Mouse (Mus musculus) myocyte (in vitro differentiated cells): Measurements from ENCODE around the gene Galnt13. TPM values are rescaled to one million over a fixed set of nuclear protein-coding genes. Genes with fewer than 3 reads are reported as not detected.

Source experiments
- H3K27me3 ChIP-seq: one replicate; pipeline ENCODE4 v1.6.1; 2011; ENCODE audit not compliant: control insufficient read depth, insufficient read depth, insufficient read length
- H3K36me3 ChIP-seq: one replicate; pipeline ENCODE4 v1.6.1; 2011; ENCODE audit not compliant: control insufficient read depth, insufficient read depth
- H3K4me2 ChIP-seq: one replicate; pipeline ENCODE4 v1.6.1; 2011; ENCODE audit warnings: low read depth, control low read depth
- H3K4me3 ChIP-seq: one replicate; pipeline ENCODE4 v1.5.1; 2011; ENCODE audit warnings: mild to moderate bottlenecking, control low read depth, moderate library complexity
- H3K79me2 ChIP-seq: one replicate; pipeline ENCODE4 v1.6.1; 2011; ENCODE audit not compliant: control insufficient read depth, insufficient read depth
- H3ac ChIP-seq: one replicate; pipeline ENCODE4 v1.6.1; 2011; ENCODE audit not compliant: control insufficient read depth, insufficient read length
- CEBPB ChIP-seq: IDR thresholded peaks from 2 replicates; pipeline ENCODE4 v1.6.1; 2011; ENCODE audit warnings: mild to moderate bottlenecking, moderate library complexity; ENCODE audit not compliant: poor library complexity, insufficient read depth, severe bottlenecking
- E2F4 ChIP-seq: IDR thresholded peaks from one replicate; pipeline ENCODE4 v1.6.1; 2011; ENCODE audit warnings: mild to moderate bottlenecking, control low read depth, moderate library complexity; ENCODE audit not compliant: insufficient read depth
- MAX ChIP-seq: IDR thresholded peaks from one replicate; pipeline ENCODE4 v1.6.1; 2011; ENCODE audit warnings: low read depth, mild to moderate bottlenecking, control low read depth
- MYOD1 ChIP-seq, 3 experiments: IDR thresholded peaks; one replicate each; pipeline ENCODE4 v1.6.1; 2011; ENCODE audit warnings: control low read depth in 2 of 3, low read depth in 2 of 3, mild to moderate bottlenecking in 2 of 3, moderate library complexity in 1 of 3; ENCODE audit not compliant: insufficient read length in 2 of 3, control insufficient read depth in 1 of 3
- MYOG ChIP-seq, 3 experiments: IDR thresholded peaks; one replicate each; pipeline ENCODE4 v1.6.1; 2011; ENCODE audit warnings: control low read depth in 2 of 3, low read depth in 2 of 3, mild to moderate bottlenecking in 2 of 3; ENCODE audit not compliant: insufficient read length in 2 of 3, control insufficient read depth in 1 of 3, insufficient read depth in 1 of 3
- POLR2A ChIP-seq: IDR thresholded peaks from one replicate; pipeline ENCODE4 v1.6.1; 2011; ENCODE audit warnings: low read depth, mild to moderate bottlenecking, control low read depth, moderate library complexity; ENCODE audit not compliant: insufficient read length
- POLR2AphosphoS2 ChIP-seq: IDR thresholded peaks from one replicate; pipeline ENCODE4 v1.6.1; 2011; ENCODE audit warnings: low read depth, control low read depth; ENCODE audit not compliant: insufficient read length
- REST ChIP-seq: IDR thresholded peaks from one replicate; pipeline ENCODE4 v1.6.1; 2011; ENCODE audit warnings: mild to moderate bottlenecking, control low read depth, moderate library complexity; ENCODE audit not compliant: insufficient read depth, insufficient read length
- SRF ChIP-seq: IDR thresholded peaks from one replicate; pipeline ENCODE4 v1.6.1; 2011; ENCODE audit warnings: low read depth; ENCODE audit not compliant: control insufficient read depth, insufficient read length
- TCF12 ChIP-seq: IDR thresholded peaks from one replicate; pipeline ENCODE4 v1.6.1; 2011; ENCODE audit warnings: mild to moderate bottlenecking, control low read depth; ENCODE audit not compliant: poor library complexity, insufficient read depth, severe bottlenecking
- TCF3 ChIP-seq: IDR thresholded peaks from one replicate; pipeline ENCODE4 v1.6.1; 2011; ENCODE audit warnings: low read depth, control low read depth; ENCODE audit not compliant: insufficient read length
- USF1 ChIP-seq: IDR thresholded peaks from one replicate; pipeline ENCODE4 v1.6.1; 2011; ENCODE audit warnings: low read depth, mild to moderate bottlenecking, control low read depth, moderate library complexity
- polyA plus RNA-seq: library from polyadenylated mRNA; unstranded; fragments of >200 nt; fragmentation: generic; extraction: Trizol; gene quantifications from one replicate; pipeline ENCODE4 v1.2.1, GENCODE M21; 2012; ENCODE audit warnings: missing spikeins

The Galnt13 gene
- polyA plus RNA-seq, 1 experiment = not detected

DNA sequence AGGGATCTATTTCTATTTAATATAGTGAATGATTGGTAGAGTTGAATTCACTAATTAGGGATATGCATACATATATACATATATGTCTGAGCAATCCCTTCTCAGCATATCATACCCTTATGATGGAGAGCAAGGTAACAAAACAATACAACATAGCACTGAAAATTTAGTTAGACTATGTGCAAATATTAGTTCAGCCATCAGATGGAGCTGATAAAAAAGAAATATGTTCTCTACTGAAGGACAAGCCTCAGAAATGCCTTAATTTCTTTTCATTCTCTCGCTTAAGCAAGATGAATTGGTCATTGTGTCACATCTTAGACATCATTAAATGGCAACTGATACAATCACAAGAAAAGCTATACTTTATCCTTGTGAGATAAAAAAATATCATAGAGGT is 663.0 kb downstream of the Galnt13 start:
- Histone ChIP-seq H3K36me3 (no peaks in the 10 kb centered on the region), H3K4me3 (no peak overlapping the region), H3K79me2 (no peaks in the 10 kb centered on the region), H3ac (no peak overlapping the region), H3K27me3 (no peaks in the 10 kb centered on the region), H3K4me2 (no peak overlapping the region)
- TF ChIP-seq SRF (no peak), POLR2AphosphoS2 (no peak), USF1 (no peak), TCF3 (no peak), E2F4 (no peak)

DNA sequence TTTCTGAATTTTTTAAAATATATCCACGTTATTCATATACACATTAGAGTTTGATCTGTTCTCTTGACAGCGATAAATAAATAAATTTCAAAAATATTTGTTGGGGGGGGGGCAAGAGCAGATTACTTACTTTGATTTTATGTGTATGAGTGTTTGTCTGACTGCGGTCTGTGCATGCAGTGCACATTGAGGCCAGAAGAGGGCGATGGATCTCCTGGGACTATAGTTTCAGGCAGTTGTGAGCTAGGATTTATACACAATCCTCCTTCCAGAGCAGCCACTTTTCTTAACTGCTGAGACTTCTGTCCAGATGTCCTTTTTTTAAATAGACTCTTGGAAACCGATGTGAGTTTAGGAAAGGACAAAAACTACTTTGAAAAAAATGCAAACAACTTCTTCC is 665.2 kb downstream of the Galnt13 start:
- Histone ChIP-seq H3K27me3 (no peaks in the 10 kb centered on the region), H3K4me2 (no peak overlapping the region), H3K36me3 (no peaks in the 10 kb centered on the region), H3ac (no peak overlapping the region), H3K79me2 (no peaks in the 10 kb centered on the region), H3K4me3 (no peak overlapping the region)
- no peak for TF ChIP-seq CEBPB
- TF ChIP-seq MYOD1 (IDR thresholded peaks at IDR 0.05; ENCODE audit: control insufficient read depth in 1 of 3, insufficient read length in 2 of 3, low read depth in 2 of 3) = no peak
- TF ChIP-seq USF1 = no peak
- no peak for TF ChIP-seq REST
- no peak for TF ChIP-seq POLR2A
- no peak for TF ChIP-seq MAX
- TF ChIP-seq POLR2AphosphoS2 = no peak
- no peak for TF ChIP-seq MYOG (IDR thresholded peaks at IDR 0.05; ENCODE audit: control insufficient read depth in 1 of 3, insufficient read depth in 1 of 3, insufficient read length in 2 of 3, low read depth in 2 of 3)
- no peak for TF ChIP-seq SRF
- TF ChIP-seq E2F4 = no peak

DNA sequence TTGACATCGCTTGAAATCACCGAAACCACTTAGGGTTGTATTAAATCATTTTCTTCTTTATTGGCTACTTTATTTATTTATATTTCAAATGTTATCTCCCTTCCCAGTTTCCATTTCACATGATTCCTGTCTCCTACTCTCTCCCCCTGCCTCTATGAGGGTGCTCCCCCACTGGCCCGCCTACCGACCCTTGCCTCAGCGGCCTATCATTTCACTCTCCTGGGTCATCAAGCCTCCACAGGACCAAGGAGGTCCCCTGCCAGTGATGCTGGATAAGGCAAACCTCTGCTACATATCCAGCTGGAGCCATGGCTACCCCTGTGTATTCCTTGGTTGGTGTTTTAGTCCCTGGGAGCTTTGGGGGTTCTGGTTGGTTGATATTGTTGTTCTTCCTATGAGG is 667.4 kb downstream of the Galnt13 start:
- Histone ChIP-seq H3K4me2 (no peak overlapping the region), H3K79me2 (no peaks in the 10 kb centered on the region), H3K4me3 (no peak overlapping the region), H3ac (no peak overlapping the region), H3K36me3 (no peaks in the 10 kb centered on the region), H3K27me3 (no peaks in the 10 kb centered on the region)
- TF ChIP-seq POLR2AphosphoS2 (no peak), E2F4 (no peak), CEBPB (no peak), REST (no peak), TCF12 (no peak), TCF3 (no peak), MYOD1 (IDR thresholded peaks at IDR 0.05; ENCODE audit: control insufficient read depth in 1 of 3, insufficient read length in 2 of 3, low read depth in 2 of 3) (no peak), MYOG (IDR thresholded peaks at IDR 0.05; ENCODE audit: control insufficient read depth in 1 of 3, insufficient read depth in 1 of 3, insufficient read length in 2 of 3, low read depth in 2 of 3) (no peak), POLR2A (no peak), SRF (no peak)

DNA sequence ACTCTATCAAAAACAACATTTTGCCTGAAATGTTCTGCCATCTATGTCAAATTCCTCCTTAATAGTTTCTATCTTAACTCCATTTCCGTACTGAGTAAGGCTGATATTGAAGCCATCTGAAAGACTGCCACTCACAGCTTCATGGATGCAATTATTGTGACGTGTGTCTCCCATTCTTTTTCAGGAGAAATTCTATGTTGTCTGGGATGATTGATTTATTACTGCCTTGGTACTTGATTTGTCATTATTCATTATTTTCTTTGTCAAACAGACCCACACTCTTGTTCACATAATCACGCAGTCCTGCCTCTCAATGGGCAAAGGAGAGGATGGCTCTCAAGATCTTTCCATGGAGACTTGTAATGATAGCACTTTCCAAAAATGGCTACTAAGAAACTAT is 671.7 kb downstream of the Galnt13 start:
- Histone ChIP-seq H3K4me2 (no peak overlapping the region), H3K79me2 (no peaks in the 10 kb centered on the region), H3K36me3 (no peaks in the 10 kb centered on the region), H3K4me3 (no peak overlapping the region), H3ac (no peak overlapping the region), H3K27me3 (no peaks in the 10 kb centered on the region)
- no peak for TF ChIP-seq REST

DNA sequence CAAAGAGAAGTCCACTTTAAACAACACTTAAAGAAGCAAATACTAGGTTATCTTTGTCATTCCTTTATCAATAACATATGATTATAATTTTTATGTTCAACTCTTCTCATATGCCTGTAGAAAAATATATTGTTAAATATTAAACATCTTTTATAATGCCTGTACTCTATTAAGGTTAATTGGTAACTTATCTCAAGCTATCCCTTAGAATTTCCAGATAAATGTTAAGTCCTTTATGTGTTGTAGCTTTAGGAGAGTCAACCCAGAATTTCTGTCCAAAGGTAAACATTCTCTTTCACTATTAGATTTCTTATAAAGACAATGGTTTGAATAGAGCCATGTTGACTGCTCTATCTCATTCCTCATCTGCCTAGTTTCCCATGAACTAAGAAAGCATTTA is 717.0 kb downstream of the Galnt13 start:
- H3K27me3 ChIP-seq = no peaks in the 10 kb centered on the region
- H3K4me2 ChIP-seq = no peak overlapping the region
- H3ac ChIP-seq = no peak overlapping the region
- H3K79me2 ChIP-seq = no peaks in the 10 kb centered on the region
- TF ChIP-seq POLR2A (no peak), MAX (no peak), SRF (no peak), POLR2AphosphoS2 (no peak), MYOD1 (IDR thresholded peaks at IDR 0.05; ENCODE audit: control insufficient read depth in 1 of 3, insufficient read length in 2 of 3, low read depth in 2 of 3) (no peak), TCF12 (no peak), REST (no peak), MYOG (IDR thresholded peaks at IDR 0.05; ENCODE audit: control insufficient read depth in 1 of 3, insufficient read depth in 1 of 3, insufficient read length in 2 of 3, low read depth in 2 of 3) (no peak), CEBPB (no peak), E2F4 (no peak), USF1 (no peak), TCF3 (no peak)
- no peaks in the 10 kb centered on the region for H3K36me3 ChIP-seq
- H3K4me3 ChIP-seq = no peak overlapping the region

DNA sequence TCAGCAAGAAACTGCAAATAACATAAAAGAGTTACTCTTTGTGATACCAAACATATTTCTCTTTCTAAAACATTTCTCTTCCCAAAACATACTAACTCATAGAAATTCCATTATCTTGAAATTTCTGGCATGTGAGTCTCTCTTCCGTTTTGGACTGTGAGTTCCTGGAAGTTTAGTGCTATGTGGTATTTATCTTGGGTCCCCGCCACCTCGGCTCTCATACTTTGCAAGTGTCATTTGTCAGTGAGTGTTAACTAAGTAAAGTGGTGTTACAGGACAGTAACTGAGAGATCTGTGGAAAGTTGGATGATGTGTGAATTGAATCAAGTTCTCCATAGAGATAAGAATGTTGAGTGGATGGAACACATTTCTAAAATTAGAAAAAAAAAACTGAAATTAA is 728.7 kb downstream of the Galnt13 start:
- Histone ChIP-seq H3K36me3 (no peaks in the 10 kb centered on the region), H3K4me3 (no peak overlapping the region), H3K79me2 (no peaks in the 10 kb centered on the region), H3ac (no peak overlapping the region), H3K27me3 (no peaks in the 10 kb centered on the region), H3K4me2 (no peak overlapping the region)
- TF ChIP-seq REST = no peak
- TF ChIP-seq CEBPB = no peak
- no peak for TF ChIP-seq MAX
- no peak for TF ChIP-seq TCF12
- TF ChIP-seq MYOD1 (IDR thresholded peaks at IDR 0.05; ENCODE audit: control insufficient read depth in 1 of 3, insufficient read length in 2 of 3, low read depth in 2 of 3) = no peak
- TF ChIP-seq POLR2AphosphoS2 = no peak
- no peak for TF ChIP-seq USF1
- TF ChIP-seq SRF = no peak
- no peak for TF ChIP-seq E2F4
- no peak for TF ChIP-seq MYOG (IDR thresholded peaks at IDR 0.05; ENCODE audit: control insufficient read depth in 1 of 3, insufficient read depth in 1 of 3, insufficient read length in 2 of 3, low read depth in 2 of 3)
- TF ChIP-seq TCF3 = no peak
- no peak for TF ChIP-seq POLR2A
